Mouse (Mus musculus) gastrocnemius, adult 18-20 months (tissue): ENCODE measurements around the gene Fcf1. TPM values are rescaled to one million over a fixed set of nuclear protein-coding genes. Genes with fewer than 3 reads are reported as not detected.

Source experiments
- DNase-seq: peaks from one replicate; pipeline ENCODE4 v3.0.0; 2021; ENCODE audit warnings: low spot score
- total RNA-seq, 2 experiments: library from RNA; stranded (reverse); gene quantifications; 2 replicates each; pipeline ENCODE4 v1.2.3; 2021

The Fcf1 gene
- total RNA-seq, 2 experiments from 2014 or later = 29.7 to 32.1 TPM

- no peak for DNase-seq
These were observed 8.1 kb upstream of the Fcf1 start for GRCm38 (mm10) chr12:84962606-84963005.

GRCm38 (mm10) chr12:84968831-84969655, 1.7 kb upstream of the Fcf1 start:
- no peak for DNase-seq

GRCm38 (mm10) chr12:84969656-84970427, 855 bp upstream of the Fcf1 start:
- no peak for DNase-seq

DNA sequence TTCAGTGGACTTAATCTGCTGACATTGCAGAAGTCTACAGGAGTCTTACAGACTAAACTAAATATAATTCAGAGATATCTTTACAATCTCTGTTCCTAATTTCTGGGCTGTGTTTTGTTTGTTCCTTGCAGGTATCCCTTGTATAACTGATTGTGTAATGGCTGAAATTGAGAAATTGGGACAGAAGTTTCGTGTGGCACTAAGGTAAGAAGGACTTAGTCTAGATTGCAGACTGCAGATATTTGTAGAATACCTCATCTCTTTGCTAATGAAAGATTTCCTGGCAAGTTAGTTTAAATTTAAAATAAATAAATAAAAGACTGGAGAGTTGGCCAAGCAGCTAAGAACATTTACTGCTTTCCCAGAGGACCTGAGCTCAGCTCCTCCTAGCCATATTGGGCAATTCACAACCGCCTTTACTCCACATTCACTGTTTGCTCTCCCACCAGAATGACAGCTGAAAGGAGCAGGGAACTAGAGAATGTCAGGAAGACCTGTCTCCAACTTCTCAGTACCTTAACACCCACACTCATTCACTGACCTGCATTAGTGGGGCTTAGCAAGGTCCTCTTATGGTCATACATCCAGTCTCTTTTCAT, 8.7 kb downstream of the Fcf1 start:
- DNase-seq = no peak

DNA sequence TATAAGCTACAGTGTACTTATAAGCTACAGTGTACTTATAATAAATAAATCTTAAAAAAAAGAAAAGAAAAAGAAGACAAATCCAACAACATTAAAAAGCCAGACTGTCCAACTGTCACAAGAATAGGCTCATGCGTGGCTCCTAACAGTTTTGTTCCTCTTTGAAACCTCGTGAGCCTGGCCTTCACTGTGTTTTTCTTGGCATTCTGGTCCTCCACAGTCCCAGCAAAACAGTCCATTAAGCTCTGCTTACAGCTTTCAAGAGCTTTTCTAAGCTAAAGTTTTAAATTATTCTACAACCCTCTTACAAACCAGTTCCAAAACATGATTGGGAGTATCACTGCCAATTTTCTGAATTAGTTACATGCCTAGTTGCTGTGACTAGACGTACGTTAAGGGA, 18.8 kb downstream of the Fcf1 start:
- no peak for DNase-seq

- DNase-seq = no peak
These were observed 24.5 kb downstream of the Fcf1 start for GRCm38 (mm10) chr12:84995112-84995761.

GRCm38 (mm10) chr12:84996083-84996496, 25.4 kb downstream of the Fcf1 start, which contains the start of gene Ylpm1:
Gene Ylpm1, plus strand, starts transcription at chr12:84996321.
- DNase-seq = peak; percentile 98

DNA sequence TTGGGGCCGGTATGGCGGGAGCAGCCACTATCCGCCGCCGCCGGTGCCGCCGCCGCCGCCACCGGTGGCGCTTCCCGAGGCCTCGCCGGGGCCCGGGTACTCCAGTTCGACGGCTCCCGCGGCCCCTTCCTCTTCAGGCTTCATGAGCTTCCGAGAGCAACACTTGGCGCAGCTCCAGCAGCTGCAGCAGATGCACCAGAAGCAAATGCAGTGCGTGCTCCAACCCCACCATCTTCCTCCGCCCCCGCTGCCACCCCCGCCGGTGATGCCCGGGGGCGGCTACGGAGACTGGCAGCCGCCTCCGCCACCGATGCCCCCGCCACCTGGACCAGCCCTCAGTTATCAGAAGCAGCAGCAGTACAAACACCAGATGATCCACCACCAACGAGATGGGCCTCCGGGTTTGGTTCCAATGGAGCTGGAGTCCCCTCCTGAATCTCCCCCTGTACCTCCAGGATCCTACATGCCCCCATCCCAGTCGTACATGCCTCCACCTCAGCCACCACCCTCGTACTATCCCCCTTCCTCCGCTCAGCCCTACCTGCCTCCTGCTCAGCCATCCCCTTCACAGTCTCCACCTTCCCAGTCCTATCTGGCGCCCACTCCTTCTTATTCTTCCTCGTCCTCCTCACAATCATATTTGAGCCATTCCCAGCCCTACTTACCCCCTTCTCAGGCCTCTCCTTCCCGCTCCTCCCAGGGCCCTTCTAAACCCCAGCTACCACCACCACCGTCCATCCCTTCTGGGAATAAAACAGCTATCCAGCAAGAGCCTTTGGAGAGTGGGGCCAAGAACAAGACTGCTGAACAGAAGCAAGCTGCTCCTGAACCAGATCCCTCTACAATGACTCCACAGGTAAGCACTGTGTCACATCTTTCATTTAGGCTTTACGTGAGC, 26.1 kb downstream of the Fcf1 start:
- no peak for DNase-seq

- DNase-seq = no peak
These were observed 28.4 kb downstream of the Fcf1 start for GRCm38 (mm10) chr12:84999053-84999452.

GRCm38 (mm10) chr12:85006206-85006605, 35.5 kb downstream of the Fcf1 start:
- no peak for DNase-seq

- no peak for DNase-seq
These were observed 36.3 kb downstream of the Fcf1 start for GRCm38 (mm10) chr12:85007021-85007420.

DNA sequence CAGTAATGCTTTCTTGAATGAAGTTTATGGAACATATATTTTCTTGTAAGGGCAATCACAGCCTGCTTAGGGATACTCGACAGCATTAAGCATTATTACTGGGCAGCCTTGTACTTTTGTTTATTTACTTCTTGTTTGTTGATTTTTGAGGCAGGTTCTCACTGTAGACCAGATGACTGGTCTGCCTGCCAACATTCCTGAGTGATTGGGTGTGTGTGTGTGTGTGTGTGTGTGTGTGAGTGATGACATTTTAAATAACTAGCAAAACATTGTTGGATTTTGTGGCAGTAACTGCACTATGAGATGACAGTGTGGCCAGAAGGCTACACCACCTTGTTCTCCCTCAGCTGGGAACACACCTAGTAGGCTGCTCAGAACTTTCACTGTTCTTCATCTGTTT, 39.1 kb downstream of the Fcf1 start:
- no peak for DNase-seq

DNA sequence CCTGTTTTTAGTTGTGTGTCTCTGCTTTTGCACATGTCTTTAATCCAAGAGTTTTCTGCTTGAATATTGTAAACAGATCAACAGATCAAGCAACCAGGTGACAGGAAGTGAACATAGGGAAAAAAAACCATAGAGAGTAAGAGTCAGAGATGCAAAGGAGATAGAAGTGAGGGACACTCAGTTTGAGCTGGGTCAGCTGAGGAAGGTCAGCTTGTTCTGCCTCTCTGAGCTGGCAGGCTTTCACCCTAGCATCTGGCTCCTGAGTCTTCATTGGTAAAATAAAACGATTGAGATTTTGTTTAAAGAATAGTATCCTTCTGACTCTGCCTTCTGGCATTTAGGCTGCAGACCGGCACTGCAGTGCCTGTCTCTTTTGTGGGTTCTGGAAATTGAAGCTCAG, 39.8 kb downstream of the Fcf1 start:
- no peak for DNase-seq

DNA sequence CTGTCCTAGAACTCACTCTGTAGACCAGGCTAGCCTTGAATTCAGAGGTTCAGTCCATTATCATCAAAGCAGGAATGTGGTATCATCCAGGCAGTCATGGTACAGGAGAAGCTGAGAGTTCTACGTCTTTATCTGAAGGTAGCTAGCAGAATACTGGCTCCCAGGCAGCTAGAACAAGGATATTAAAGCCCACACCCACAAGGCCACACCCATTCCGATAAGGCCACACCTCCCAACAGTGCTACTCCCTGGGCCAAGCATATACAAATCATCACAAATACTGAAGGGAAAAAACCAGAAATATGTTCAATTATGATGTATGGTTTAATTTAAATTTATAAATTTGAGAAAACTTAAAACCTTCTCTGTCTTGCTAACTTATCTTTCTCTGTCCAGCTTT, 41.5 kb downstream of the Fcf1 start:
- DNase-seq = no peak

GRCm38 (mm10) chr12:85022071-85022470, 51.4 kb downstream of the Fcf1 start:
- DNase-seq = no peak

DNA sequence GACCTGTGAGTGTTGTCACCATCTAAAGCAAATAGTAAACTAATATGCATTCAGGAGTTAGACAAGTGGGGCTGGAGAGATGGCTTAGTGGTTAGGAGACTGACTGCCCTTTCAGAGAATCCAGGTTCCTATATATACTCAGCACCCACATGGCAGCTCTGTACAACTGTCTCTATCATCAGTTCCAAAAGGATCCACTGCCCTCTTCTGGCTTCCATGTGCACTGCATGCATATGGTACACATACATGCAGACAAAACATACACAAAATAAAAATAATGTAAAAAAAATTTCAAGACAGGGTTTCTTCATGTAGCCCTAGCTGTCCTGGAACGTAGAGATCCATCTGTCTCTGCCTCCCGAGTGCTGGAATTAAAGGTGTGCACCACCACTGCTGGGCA, 62.0 kb downstream of the Fcf1 start:
- peak; percentile 20 for DNase-seq
